Mouse (Mus musculus) adipocyte (in vitro differentiated cells): ENCODE results near the gene Plac8.
A peak's percentile ranks its signal among the peaks of the same experiment; 100 is the strongest.

Experiments used
- DNase-seq: peaks from one replicate; pipeline ENCODE4 v3.0.0-alpha.2; 2016; ENCODE audit warnings: low spot score

Plac8 gene

GRCm38 (mm10) chr5:100572069-100572468 is at the start of gene Plac8:
TSS of gene Plac8 (minus strand) at chr5:100572245.
- DNase-seq: peak; percentile 16

GRCm38 (mm10) chr5:100620952-100621351 is 48.9 kb upstream of the Plac8 start:
- DNase-seq: no peak

GRCm38 (mm10) chr5:100619586-100620275 is 47.7 kb upstream of the Plac8 start:
- DNase-seq: no peak

- no peak for DNase-seq
Measured at GRCm38 (mm10) chr5:100613896-100614768, 42.1 kb upstream of the Plac8 start.

GRCm38 (mm10) chr5:100607868-100608267 is 35.8 kb upstream of the Plac8 start:
- DNase-seq: no peak

- DNase-seq: peak; percentile 68
Measured at GRCm38 (mm10) chr5:100607090-100607762, 35.2 kb upstream of the Plac8 start.

GRCm38 (mm10) chr5:100605828-100606229 is 33.8 kb upstream of the Plac8 start:
- DNase-seq: peak; percentile 97

GRCm38 (mm10) chr5:100604061-100604460 is 32.0 kb upstream of the Plac8 start:
- peak; percentile 92 for DNase-seq

- no peak for DNase-seq
Measured at GRCm38 (mm10) chr5:100601864-100602263, 29.8 kb upstream of the Plac8 start.

- no peak for DNase-seq
Measured at GRCm38 (mm10) chr5:100598961-100599463, 27.0 kb upstream of the Plac8 start.

- DNase-seq: no peak
Measured at GRCm38 (mm10) chr5:100597886-100598485, 25.9 kb upstream of the Plac8 start.

- no peak for DNase-seq
Measured at GRCm38 (mm10) chr5:100595999-100596398, 24.0 kb upstream of the Plac8 start.

GRCm38 (mm10) chr5:100594803-100595467 is 22.9 kb upstream of the Plac8 start:
- DNase-seq: no peak

- no peak for DNase-seq
Measured at GRCm38 (mm10) chr5:100590505-100590904, 18.5 kb upstream of the Plac8 start.

GRCm38 (mm10) chr5:100587626-100588025 is 15.6 kb upstream of the Plac8 start:
- DNase-seq: peak; percentile 96

- no peak for DNase-seq
Measured at GRCm38 (mm10) chr5:100587136-100587535, 15.1 kb upstream of the Plac8 start.

GRCm38 (mm10) chr5:100585657-100586056 is 13.6 kb upstream of the Plac8 start:
- no peak for DNase-seq

- no peak for DNase-seq
Measured at GRCm38 (mm10) chr5:100585206-100585644, 13.2 kb upstream of the Plac8 start.

GRCm38 (mm10) chr5:100583066-100583465 is 11.0 kb upstream of the Plac8 start:
- DNase-seq: no peak

- no peak for DNase-seq
Measured at GRCm38 (mm10) chr5:100582435-100582826, 10.4 kb upstream of the Plac8 start.
